ENCODE assay signal across 15 mouse cellular contexts in genomic region chr10:37484311-37485023, GRCm38 (mm10).
DNase-seq lines count a peak whose midpoint lies in the region; TF ChIP-seq lines count a peak whose summit lies in the region.
"Had no signal": no experiment of that assay in that cellular context is flagged by ENCODE, and none has a peak within 500 bp of the region (broad histone marks: within the 10 kb centered on the region; RNA-seq: fewer than 3 reads in every experiment).

No protein-coding gene starts in this region.

- no peaks in the 10 kb centered on the region for H3K36me3 ChIP-seq in liver, adult 2 months (ENCODE audit: control insufficient read depth, insufficient read depth, low read length)
- H3K36me3 ChIP-seq: G1E; liver, embryonic 15.5 days; neural tube, embryonic 12.5 days had no signal

- intact Hi-C loops in gastrocnemius, adult 2 months (cut with DNase I): loop anchor here (10.0 kb wide), 1 partner anchor 340 kb away; no protein-coding TSS in a partner anchor

- DNase-seq in gastrocnemius, adult 2 months: no peak
- no peak for DNase-seq in gastrocnemius, adult 8-10 months (ENCODE audit: low spot score in 2 of 2)
- peak; percentile 46 for DNase-seq in liver, adult 2 months (ENCODE audit: extremely low read depth, low read depth, low spot score)
- DNase-seq in liver: no peak
- DNase-seq in lung, postnatal 14 days: peak; percentile 37
- no peak for DNase-seq in adrenal gland, postnatal 4 days (ENCODE audit: low spot score in 2 of 2)
- DNase-seq in ovary, postnatal 36 days (ENCODE audit: low spot score): no peak
- DNase-seq: cerebellum, adult 9-10 months; midbrain, embryonic 14.5 days; thymus, postnatal 25 days had no signal

- H3K4me3 ChIP-seq in gastrocnemius, adult 2 months: no peak overlapping the region
- H3K4me3 ChIP-seq in liver, adult 2 months (ENCODE audit: insufficient read depth, low read depth, low read length): no peak overlapping the region
- H3K4me3 ChIP-seq in brown adipose tissue, adult 24 weeks (ENCODE audit: insufficient read depth, low read depth, low read length): no peak overlapping the region
- H3K4me3 ChIP-seq: liver, embryonic 15.5 days; neural tube, embryonic 12.5 days had no signal

- no peaks in the 10 kb centered on the region for H3K79me2 ChIP-seq in liver, adult 2 months (ENCODE audit: control insufficient read depth, insufficient read depth, low read length)

- H3K27me3 ChIP-seq in liver, adult 2 months (ENCODE audit: control insufficient read depth, insufficient read depth, low read length): no peaks in the 10 kb centered on the region
- H3K27me3 ChIP-seq: liver, embryonic 15.5 days; neural tube, embryonic 12.5 days had no signal

- TF ChIP-seq POLR2A in liver, adult 2 months (IDR thresholded peaks at IDR 0.05; ENCODE audit: extremely low read depth, insufficient read depth, low read length): no peak

- H3K4me1 ChIP-seq in liver, adult 2 months (ENCODE audit: control insufficient read depth, insufficient read depth, low read length): peaks cover 9% of the 10 kb centered on the region; the same call in 1 of the 2 replicates
- peaks cover 10% of the 10 kb centered on the region for H3K4me1 ChIP-seq in brown adipose tissue, adult 24 weeks (ENCODE audit: control insufficient read depth, insufficient read depth, insufficient read length, low read length)
- H3K4me1 ChIP-seq: liver, embryonic 15.5 days; neural tube, embryonic 12.5 days had no signal

- TF ChIP-seq CTCF in gastrocnemius, adult 2 months (IDR thresholded peaks at IDR 0.05): no peak
- TF ChIP-seq CTCF in liver, adult 2 months (IDR thresholded peaks at IDR 0.05; ENCODE audit: low read depth, low read length): no peak

- peak overlapping the region; percentile 52 for H3K27ac ChIP-seq in gastrocnemius, adult 2 months
- H3K27ac ChIP-seq in liver, adult 2 months (replicated peaks; ENCODE audit: insufficient read depth, low read depth, low read length): 0 out of 2 replicates have a peak overlapping the region, but pooled peaks have one; percentile 17
- peak overlapping the region; percentile 20; the same call in 1 of the 2 replicates for H3K27ac ChIP-seq in brown adipose tissue, adult 24 weeks (replicated peaks; ENCODE audit: low read depth, low read length)
- H3K27ac ChIP-seq: hindbrain, embryonic 14.5 days; liver, embryonic 15.5 days; neural tube, embryonic 12.5 days had no signal

- 76% methylated on average over 6 of the region's 6 CpGs for WGBS in liver, adult 2 months

- no peak overlapping the region for H3K9ac ChIP-seq in liver, adult 2 months (ENCODE audit: low read depth, low read length)
- H3K9ac ChIP-seq: hindbrain, embryonic 14.5 days; liver, embryonic 15.5 days; neural tube, embryonic 12.5 days had no signal

Comparison
In these comparisons a context has a peak if more than half of its experiments do, and no peak if none do; other contexts are left out.
1. DNase-seq: peak in liver, adult 2 months (single experiment) and lung, postnatal 14 days (single experiment); none in gastrocnemius, adult 2 months (single experiment), gastrocnemius, adult 8-10 months (0 of 2), liver (single experiment), adrenal gland, postnatal 4 days (0 of 2) and ovary, postnatal 36 days (single experiment).
2. Peak in every context shown above with its lines, with median percentiles within 50 percentile points of each other: H3K27ac ChIP-seq.